Mouse (Mus musculus): ENCODE data around the gene Smc1b.
A peak's percentile ranks its signal among the peaks of the same experiment; 100 is the strongest.

Gene Smc1b

DNA sequence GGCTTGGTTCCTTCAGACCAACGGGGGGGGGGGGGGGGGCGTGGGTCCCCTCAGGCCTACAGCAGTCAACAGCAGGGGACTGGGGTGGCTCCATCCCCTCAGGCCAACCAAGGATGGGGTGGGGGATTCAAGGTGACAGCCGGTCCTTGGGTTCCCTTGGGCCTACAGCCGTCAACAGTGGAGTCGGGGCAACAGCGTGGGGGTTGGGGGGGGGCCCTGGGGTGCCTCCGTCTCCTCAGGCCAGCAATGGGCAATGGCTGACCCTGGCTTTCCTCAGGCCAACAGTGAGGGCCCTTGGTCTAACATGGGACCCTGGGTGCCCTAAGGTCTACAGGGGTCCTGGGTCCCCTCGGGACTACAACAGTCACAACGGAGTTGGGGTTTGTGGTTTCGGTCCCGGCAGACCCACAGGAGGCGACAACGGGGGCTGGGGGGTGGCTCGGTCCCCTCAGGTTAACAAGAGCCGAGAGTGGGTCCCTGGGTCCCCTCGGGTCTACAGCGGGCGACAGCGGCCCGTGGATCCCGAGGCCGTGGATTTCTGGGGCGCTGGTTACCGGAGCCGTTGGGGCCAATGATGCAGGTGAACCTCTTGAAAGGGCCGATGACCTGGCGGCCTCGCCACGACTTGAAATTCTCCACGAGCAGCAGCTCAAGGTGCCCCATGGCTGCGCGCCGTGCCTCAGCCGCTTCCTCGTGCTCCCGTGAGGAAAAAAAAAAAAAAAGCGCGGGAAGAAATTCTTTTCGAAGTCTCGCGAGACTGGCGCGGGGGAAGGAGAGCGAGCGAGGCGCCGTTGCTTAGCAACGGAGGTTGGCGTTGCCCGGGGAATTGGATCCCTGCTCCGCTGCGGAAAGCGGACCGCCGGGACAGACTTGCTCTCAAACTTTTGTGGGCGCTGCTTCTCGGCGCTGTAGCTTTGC is at the start of gene Smc1b, which contains the start of gene Ribc2:
Smc1b (minus strand) TSS at position 690 of the 918 bp plus-strand sequence.
Ribc2 (plus strand) TSS at position 804 of the 918 bp plus-strand sequence.
- DNase-seq = peak; percentile 81 to 86

DNA sequence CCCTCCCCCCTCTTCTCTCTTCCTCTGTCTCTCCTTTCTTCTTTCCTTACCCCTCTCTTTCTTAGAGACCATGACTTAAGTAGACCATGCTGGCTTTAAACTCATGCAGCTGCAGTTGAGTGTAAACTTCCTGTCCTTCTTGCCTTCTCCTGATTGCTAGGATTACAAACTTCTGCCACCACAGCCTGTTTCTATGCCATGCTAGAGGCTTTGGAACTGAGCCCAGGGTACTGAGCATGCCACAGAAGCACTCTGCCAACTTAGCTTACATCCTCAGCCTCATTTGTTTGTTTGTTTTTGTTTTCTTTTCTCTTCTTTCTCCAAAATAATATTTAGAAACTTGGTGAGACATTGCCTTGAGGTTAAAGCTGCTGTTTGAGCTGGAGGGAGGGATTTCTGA is 48.6 kb upstream of the Smc1b start:
- no peak for DNase-seq

DNA sequence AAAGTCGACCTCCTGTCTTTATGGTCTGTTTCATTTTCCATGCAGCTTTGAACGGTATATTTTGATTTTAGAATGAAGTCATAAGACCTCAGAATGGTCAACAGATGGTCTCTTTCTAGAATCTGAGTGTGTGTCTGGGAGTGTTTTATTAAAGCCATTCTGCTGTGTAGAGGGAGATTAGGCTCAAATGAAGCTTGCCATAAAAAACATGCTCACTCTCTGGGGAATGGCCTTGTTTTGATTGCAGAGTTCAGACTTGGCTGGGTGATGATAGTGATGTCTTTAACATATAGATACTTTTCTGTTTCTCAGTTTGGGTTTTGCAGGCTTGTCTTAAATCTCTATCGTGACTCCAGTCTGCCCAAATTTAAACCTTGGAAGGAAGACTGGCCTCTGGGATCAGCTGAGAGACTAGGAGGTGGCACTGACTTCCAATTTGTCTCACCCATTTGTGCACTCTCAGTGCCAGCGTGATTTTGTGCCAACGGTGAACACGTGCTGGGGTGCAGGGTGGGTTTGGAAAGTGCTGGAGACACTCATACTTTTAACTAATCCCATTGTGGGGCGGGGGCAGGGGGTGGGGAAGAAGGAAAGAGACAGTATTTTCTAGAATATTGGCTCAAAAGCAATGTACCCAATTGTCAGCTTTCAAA is 47.9 kb upstream of the Smc1b start:
- peak in 1 of 2 experiments; percentile 29 for DNase-seq

DNA sequence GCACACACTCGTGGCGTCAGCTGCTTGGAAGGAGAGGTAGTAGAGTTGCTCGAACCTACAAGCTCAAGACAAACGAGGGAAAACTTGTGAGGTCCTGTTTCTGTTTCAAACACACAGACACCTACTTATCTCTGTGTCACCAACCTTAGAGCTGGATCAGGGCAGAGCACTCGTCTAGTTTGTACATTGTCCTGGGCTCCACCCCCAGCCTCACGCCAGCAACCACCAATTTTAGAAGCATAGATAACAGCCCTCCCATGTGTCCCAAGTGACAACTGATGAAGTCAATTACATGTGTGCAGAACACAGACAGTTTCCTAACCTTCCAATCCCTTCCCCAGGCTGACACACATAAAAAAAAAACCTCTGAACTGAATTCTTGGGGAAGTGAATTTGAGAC is 46.4 kb upstream of the Smc1b start:
- DNase-seq = no peak

DNA sequence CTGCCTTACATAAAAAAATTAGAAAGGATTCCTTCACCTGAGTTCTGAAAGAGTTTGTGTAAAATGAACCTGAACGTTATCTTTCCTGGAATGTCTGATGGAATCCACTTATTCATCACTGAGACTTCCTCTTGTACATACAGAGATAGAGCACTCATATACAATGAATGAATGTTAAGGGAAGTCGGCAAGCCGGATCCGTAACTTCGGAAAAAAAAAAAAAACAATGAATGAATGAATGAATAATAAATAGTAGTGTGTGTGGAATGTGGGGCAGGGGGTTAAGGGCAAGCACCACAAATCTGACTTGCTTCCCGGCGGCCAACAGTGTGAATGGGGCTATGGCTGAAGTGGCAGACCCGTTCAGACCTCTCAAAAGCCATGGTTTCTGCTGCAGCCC is 45.8 kb upstream of the Smc1b start:
- peak; percentile 46 to 66 for DNase-seq

DNA sequence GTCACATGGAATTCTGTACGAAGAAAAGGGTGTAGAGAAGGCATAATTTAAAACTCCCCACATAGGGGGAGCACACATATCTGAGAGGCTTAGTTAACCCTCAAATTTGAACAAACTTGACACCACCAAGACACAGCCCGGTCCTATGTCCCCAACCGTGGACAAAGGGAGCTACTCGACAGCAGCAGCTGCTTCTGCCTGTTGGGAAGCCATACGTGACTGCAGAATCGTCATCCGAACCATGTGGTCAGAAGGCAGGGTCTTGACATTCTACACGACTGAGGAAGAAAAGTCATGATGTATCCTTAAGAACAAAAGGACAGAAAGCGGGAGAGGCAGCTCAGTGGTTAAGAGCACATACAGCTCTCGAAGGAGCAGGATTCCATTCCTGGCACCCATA is 42.3 kb upstream of the Smc1b start:
- no peak for DNase-seq

DNA sequence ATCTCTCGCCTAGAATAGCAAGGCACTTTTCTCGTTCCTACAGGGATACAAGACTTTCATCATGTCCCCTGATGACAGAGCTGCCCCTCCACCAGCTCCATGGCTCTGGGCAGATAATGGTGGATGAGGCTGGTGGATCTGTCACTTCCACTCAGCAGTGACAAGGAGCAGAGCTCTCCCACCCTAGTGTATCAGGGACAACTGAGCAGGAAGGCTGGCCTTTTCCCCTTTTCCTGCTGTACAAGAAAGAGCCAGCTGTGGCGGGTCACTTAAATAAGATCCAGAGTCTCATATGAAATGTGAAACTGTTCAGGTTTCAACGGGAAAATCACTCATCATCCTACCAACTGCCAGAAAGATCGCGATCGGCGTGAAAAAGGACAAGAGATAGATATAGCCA is 41.7 kb upstream of the Smc1b start:
- DNase-seq = no peak

DNA sequence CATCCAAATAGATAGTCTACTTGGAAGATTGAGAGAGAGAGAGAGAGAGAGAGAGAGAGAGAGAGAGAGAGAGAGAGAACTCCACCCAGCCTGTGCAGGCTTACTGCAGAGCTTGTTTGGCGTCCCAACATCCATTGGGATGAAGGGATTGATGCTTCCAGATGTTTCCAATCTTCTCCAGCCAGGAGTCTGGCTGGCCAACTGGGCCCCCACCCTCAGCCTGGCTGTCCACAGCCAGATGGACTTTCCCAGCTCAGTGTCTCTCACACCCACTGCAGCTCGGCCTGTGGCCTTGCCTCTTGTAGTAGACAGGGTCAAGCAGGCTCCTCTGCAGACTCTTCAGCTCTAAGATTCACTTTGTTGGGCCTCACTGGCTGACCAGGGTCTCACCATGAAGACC is 40.3 kb upstream of the Smc1b start:
- no peak for DNase-seq

DNA sequence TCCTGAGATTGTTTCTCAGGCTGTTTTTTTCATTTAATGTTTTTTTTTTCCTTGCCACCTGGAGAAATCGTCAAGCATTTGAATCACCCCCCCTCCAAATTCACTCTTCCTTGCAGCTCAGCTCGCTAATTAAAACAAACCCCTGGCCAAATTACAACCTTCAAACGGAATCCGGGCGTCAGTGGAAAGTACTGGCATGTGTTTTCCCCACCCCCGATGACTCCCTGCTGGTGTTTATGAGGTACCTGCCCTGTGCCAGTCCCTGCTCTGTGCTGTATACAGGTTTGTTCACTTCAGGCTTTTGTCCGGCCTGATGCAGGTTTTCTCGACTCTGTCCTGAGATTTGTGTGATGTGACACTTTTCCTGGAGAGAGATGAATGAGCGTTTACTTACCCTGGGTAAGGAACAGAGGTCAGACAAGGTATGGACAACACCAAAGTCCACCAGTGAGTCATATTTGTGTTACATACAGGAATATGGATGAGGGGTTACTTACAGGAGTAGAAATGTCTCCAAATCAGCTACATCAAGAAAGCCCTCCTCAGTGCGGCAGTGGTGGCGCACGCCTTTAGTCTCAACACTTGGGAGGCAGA is 35.4 kb upstream of the Smc1b start:
- peak in 1 of 2 experiments; percentile 28 for DNase-seq

DNA sequence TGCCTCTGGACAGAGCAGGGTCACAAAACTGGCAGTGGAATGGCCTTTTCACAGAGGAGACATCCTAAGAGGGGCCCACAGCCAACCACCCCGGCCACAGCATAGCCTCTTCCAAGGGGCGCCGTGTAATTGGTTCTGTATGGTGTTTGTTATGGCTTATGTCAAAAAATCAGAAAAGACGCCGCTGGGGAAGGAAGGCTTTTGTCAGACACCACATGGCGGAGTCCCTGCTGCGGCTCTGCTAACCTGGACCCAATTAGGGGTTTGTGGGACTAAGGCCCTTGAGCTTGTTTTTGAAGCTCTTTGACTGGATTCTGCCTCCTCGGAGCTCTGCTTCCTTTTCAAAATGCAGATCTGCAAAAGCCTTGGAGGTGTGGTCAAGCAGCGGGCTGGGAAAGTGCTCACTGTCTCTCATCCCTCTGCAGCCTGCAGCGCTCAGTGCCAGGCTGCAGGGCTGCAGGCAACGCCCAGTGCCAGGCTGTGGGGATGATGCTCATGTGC is 34.7 kb upstream of the Smc1b start:
- peak in 1 of 2 experiments; percentile 17 for DNase-seq

DNA sequence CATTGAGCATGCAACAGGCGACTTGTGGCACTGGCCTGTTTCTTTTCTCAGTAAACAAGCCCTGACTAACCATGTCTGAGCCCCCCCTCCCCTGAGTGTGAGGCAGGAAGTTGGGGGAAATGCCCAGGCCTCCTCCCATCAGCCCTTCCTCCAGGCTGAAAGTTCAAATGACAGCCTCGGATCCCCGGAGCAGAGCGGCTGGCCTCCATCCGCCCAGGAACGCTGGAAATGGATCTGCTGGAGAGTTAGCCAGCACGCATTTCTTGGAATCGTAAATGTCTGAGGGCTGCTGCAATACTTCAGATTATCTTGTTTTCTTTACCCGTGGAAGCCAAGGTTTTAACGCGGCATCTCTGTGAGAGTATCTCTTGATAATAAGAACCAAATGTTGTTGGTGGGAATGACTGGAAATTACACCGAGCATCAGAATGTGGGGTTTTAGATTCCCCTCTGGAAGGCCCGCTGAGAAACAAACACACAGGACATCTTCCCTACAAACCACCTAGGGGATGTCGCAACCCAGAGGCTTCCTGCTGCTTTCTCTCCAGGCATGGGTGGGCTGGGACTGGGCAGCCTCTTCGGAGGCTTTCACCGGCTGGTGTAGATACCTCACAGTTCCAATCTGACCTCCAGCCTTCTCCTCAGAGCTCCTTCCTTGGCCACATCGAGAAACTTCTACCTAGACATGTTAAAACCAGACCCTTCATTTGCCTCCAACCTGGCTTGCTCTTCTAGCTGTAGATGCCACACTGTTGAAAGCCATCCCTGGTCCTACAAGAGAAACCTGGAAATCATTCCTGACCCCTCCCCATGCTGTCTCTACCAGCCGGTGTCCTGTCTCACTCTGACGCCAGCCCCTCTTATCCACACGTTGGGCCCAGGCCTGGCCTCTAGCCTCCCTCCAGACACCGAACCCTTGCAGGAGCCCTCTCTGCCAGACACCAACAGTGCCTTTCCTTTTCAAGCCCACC is 31.2 kb upstream of the Smc1b start:
- DNase-seq = no peak

DNA sequence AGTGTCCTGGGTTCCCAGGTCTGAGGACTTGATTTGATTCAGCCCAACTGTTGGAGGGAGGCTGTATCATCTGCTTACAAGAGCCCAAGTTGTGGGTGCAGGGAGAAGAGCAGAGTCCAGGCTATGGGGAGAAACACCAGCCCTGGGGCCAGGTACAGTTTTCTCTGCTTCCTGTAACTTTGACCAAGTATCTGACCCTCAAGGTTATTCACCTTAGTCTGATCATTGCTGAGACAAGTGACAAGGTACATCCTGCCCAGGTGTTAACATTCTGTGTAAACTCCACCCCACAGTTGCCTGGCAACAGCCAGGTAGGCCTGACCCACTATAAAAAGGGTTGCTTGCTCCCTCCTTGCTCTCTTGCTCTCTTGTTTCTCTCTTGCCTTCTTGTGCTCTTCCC is 29.7 kb upstream of the Smc1b start:
- no peak for DNase-seq

DNA sequence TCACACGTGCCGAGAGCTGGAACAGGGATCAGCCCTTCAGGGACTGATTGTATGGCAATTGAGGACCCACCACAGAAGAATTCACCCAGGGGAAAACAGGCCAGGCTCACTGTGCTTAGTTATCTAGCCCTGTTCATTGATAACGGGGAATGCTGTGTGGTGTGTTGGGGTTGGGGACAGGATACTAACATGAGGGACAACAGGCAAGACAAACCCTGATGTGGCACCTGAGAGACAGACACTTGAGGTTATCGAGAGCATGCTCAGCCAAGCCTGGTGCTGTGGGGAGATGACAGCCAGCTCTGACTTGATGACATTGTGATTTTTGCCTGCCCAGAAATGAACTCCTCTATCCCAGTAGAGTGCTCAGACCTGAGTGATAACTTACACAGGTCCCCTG is 24.4 kb upstream of the Smc1b start:
- DNase-seq = no peak

DNA sequence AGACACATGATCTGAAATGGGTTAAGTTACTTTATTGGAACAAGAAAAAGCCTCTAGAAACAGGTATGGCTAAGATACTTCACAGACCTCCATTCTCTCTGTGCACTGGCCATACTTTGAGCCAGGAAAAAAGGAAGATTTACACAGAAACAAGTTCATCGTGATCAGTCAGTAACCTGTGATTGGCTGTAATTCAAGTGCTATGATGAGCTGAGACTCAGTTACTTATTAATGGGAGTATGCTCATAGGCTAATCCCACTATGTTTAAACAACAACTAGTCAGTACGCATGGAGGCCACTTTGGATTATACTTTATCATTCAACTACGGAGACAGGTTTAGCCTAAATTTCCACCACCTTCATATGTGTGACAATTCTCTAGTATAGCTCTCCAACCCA is 22.3 kb upstream of the Smc1b start:
- DNase-seq = no peak

DNA sequence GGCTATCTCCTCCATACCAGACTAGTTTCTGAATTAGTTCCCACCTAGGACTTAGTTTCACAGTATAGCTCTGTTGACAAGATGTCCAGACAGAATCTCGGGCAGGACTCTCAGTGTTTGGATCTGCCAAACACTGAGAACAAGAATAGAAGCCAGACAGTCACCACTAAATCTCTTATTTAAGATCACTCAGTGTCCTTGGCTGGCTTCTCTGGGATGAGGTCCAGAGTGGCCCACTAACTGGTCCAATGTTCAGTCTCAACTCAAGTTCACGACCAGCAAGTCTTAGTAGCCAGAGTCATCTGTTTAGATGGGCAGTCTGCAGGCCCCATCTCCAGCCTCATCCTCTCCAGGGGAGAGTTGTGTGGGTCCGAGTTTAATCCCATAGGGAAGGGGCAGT is 20.8 kb upstream of the Smc1b start:
- no peak for DNase-seq

DNA sequence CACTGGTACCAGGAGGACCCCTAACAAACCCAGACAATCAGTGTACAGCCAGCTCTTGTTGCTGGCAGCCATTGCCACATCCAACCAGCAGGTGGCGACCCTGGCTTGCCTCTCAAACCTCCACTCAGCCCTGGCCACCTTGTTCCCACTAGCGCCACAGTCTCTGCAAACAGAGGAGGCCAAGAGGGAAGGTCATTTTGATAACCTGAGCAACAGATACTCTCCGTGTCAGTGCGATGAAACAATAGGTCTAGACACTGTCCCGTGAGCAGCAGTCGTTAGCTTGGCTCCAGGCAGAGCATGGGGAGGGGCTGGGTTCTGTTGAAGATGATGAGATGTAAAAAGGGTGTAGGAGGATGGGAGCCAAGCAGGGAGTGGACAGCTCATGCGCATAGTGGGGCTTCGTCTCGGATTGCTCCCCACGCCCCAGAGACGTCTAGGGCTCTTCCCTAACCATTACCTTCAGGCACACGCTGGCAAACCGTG is 19.7 kb upstream of the Smc1b start:
- DNase-seq = peak; percentile 89 to 92

DNA sequence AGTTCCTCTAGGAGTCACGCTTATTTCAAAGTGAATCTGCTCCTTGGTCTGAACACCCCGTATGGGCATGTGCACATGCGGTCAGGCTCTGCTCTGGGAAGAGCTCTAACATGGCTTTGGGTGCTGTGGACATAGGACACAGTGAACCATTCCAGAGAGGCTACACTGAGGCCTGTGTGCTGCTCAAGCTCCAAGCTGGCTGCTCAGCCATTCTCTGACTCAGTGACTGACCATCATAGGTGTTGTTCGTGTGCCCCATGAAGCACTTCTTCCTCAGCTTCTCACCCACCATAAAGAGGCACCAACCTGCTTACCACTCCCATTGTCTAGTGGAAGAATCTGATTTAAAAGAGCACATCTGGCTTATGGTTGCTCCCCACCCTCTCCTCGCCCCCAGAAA is 12.5 kb upstream of the Smc1b start:
- DNase-seq = no peak

DNA sequence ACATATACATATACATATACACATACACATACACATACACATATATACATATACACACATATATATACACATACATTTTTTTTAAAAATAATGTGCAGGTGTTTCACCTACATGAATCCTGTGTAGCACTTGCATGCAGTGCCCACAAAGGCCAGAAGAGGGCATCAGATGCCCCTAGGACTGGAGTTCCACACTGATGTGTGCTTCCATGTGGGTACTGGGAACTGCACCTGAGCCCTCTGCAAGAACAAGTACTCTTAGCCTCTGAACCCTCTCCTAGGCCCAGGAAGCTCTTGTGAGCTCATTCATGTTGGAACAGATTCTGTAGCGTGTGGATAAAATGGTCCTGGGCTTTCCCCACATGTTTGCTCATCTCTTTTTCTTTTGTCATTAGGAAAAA is 12.0 kb upstream of the Smc1b start:
- no peak for DNase-seq

DNA sequence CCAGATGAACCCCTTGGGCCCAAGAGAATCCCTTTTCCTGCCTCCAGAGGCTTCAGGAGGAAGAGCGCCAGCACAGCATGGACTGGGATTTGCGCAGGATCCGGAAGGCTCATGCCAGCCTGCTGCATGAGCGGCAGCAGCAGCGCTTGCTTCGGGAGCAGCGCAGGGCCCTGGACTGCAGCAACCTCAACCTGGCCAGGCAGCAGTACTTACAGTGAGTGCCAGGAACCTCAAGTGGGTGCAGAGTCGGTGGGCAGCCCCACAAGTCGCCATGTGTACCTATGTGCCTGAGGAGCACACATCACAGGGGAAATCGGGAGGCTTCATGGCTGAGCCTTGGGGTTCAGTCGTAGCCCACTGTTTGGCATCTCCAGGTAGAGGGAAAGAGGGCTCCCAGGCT is 11.4 kb upstream of the Smc1b start:
- DNase-seq = no peak

DNA sequence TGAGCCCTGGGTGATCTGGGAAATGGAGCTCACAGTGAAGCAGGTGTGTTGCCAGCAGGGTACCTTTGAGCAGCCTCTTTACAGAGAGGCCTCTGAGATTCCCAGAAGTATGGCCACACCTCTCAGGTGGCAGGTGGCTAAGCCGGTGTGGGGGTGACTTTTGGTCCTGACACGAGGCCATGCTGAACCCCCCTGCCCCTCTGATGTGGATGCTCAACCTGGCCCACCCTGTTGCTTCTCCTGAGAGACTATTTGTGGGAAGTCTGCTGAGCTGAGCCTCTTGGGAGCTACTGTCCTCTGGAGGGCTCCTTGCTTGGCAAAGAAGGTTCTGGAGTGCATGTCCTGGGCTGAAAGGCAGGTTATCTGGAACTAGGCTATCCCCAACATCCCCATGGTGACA is 10.7 kb upstream of the Smc1b start:
- DNase-seq = no peak

DNA sequence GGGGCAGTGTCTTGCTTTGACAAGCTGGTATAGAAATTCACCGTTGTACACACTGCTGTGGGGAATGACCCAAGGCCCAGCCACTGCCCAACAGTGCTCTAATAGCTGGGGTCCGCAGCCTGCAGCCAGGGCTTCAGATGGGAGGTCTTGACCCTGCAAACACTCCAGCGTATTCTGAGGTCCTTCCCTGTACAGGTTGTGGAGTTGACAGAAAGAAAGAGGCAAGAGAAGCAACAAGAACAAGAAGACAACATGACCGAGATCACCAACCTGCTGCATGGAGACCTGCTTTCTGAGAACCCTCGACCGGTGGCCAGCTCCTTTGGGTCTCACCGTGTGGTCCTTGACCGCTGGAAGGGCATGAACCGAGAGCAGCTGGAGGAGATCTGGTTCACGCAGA is 9.5 kb upstream of the Smc1b start:
- no peak for DNase-seq

DNA sequence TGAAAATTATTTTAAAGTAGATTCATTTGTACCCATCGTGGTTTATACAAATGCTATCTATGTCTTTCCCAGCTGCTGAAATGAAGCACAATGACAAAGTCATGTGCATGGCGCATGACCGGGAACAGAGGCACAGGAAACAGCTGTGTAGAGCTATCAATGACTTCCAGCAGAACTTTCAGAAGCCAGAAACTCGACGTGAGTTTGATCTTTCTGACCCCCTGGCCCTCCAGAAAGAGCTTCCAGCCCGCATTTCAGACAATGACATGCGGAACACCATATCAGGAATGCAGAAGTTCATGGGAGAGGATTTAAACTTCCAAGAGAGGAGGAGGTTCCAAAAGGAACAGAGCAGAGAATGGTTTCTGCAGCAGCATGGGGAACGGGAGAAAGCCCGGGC is 3.4 kb upstream of the Smc1b start:
- DNase-seq = no peak
